Mouse (Mus musculus): ENCODE data around the gene Elfn1. TPM values are rescaled to one million over a fixed set of nuclear protein-coding genes. Genes with fewer than 3 reads are reported as not detected.

The Elfn1 gene
- polyA plus RNA-seq, 1 experiment from 2014 or later: 0.09 TPM

Other genes starting within 250 kb of the Elfn1 start
- 5.9 and 6.6 TPM in 2 replicates for gene Micall2, start 171.6 kb upstream of the Elfn1 start, polyA plus RNA-seq (2014; fragmentation: Nextera tagmentation; extraction: Ambion mirVana)
- 27.3 and 35.3 TPM in 2 replicates for gene Ints1, start 132.3 kb upstream of the Elfn1 start, polyA plus RNA-seq (2014; fragmentation: Nextera tagmentation; extraction: Ambion mirVana)
- gene Mafk, start 116.4 kb upstream of the Elfn1 start, polyA plus RNA-seq (2014; fragmentation: Nextera tagmentation; extraction: Ambion mirVana): 6.9 and 7.1 TPM in 2 replicates
- gene Tmem184a, start 88.0 kb upstream of the Elfn1 start, polyA plus RNA-seq (2014; fragmentation: Nextera tagmentation; extraction: Ambion mirVana): 9.0 and 10.3 TPM in 2 replicates
- not detected in 2 replicates for gene Gm26938, start 81.5 kb upstream of the Elfn1 start, polyA plus RNA-seq (2014; fragmentation: Nextera tagmentation; extraction: Ambion mirVana)
- 61.3 and 72.7 TPM in 2 replicates for gene Psmg3, start 81.1 kb upstream of the Elfn1 start, polyA plus RNA-seq (2014; fragmentation: Nextera tagmentation; extraction: Ambion mirVana)